Mouse (Mus musculus) neural tube, embryonic 13.5 days (tissue): ENCODE measurements around the gene Tmem184a. TPM values are rescaled to one million over a fixed set of nuclear protein-coding genes. Genes with fewer than 3 reads are reported as not detected.
A peak's percentile ranks its signal among the peaks of the same experiment; 100 is the strongest.

Experiments
- ATAC-seq: fragments of 200-750 bp; cut with Nextera tagmentation; 2 replicates; pipeline ENCODE4 v1.8.0; 2017; ENCODE audit warnings: low read depth, mild to moderate bottlenecking, moderate TSS enrichment, moderate library complexity
- H3K27ac ChIP-seq: fragments of 300-500 bp; sonication (generic); replicated peaks from 2 replicates; pipeline ENCODE4 v1.5.1; 2015; ENCODE audit warnings: moderate library complexity, mild to moderate bottlenecking, inconsistent platforms
- H3K27me3 ChIP-seq: fragments of 300-500 bp; sonication (generic); 2 replicates; pipeline ENCODE4 v1.6.1; 2015; ENCODE audit warnings: mild to moderate bottlenecking, inconsistent platforms
- H3K36me3 ChIP-seq: fragments of 300-500 bp; sonication (generic); 2 replicates; pipeline ENCODE4 v1.6.1; 2015; ENCODE audit warnings: mild to moderate bottlenecking, inconsistent platforms
- H3K4me1 ChIP-seq: fragments of 300-500 bp; sonication (generic); replicated peaks from 2 replicates; pipeline ENCODE4 v1.6.1; 2015; ENCODE audit warnings: inconsistent platforms
- H3K4me2 ChIP-seq: fragments of 300-500 bp; sonication (generic); 2 replicates; pipeline ENCODE4 v1.6.1; 2015; ENCODE audit warnings: inconsistent platforms, mild to moderate bottlenecking, moderate library complexity
- H3K4me3 ChIP-seq: fragments of 300-500 bp; sonication (generic); 2 replicates; pipeline ENCODE4 v1.5.1; 2015; ENCODE audit warnings: mild to moderate bottlenecking, inconsistent platforms
- H3K9ac ChIP-seq: fragments of 300-500 bp; sonication (generic); 2 replicates; pipeline ENCODE4 v1.6.1; 2015; ENCODE audit warnings: moderate library complexity, mild to moderate bottlenecking, inconsistent platforms
- H3K9me3 ChIP-seq: fragments of 300-500 bp; sonication (generic); 2 replicates; pipeline ENCODE4 v1.6.1; 2016; ENCODE audit warnings: inconsistent platforms
- WGBS: fragments of 180-500 bp; shearing (Covaris S2); methylation state at CpG from one replicate; pipeline ENCODE4 v1.1.7; 2015; 5-methylcytosine and 5-hydroxymethylcytosine counted together
- polyA plus RNA-seq: library from polyadenylated mRNA; unstranded; fragments of >200 nt; fragmentation: Nextera tagmentation; extraction: Ambion mirVana; gene quantifications from 2 replicates; pipeline ENCODE4 v1.2.1, GENCODE M21; 2015

Tmem184a gene
- polyA plus RNA-seq, 1 experiment from 2014 or later: 0.64 TPM

DNA sequence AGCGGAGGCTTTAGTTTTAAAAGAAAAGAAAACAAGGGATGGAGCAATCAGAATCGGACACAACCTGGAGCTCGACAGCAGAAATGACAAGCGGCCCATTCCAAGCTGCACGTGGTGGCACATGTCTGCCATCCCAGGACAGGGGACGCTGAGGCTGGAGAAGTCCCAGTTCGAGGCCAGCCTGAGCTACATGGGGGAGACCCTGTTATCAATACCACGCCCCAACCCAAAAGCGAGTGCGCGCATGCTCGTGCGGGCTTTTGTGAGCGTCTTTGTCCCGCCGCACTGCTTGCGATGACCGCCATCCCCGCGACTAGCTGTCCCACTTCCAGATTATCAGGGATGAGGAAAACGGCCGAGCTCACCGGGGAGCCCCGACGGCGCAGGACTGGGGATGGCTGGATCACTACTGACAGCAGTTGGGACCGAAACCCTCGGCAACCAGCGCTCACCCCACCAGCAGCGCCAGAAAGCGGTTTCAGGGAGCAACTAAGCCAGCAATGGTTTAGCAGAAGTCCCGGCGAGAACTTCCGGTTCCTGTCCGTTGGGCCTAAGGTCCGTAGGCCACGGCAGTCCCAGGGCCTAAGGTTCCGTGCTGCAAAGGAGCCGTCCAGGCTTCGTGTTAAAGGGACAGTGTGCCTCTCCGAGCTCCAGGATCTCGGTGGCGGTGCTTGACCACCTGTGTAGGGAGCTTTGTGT is 6.8 kb upstream of the Tmem184a start, which contains the start of the genes Gm26938 and Psmg3:
Gene Gm26938, minus strand, starts transcription at position 51 of the 699 bp plus-strand sequence.
Gene Psmg3, minus strand, starts transcription at position 529 of the 699 bp plus-strand sequence.
- 1% methylated on average over 43 of the region's 43 CpGs for WGBS
- peak within 1 kb of the TSS; percentile 80 for H3K9ac ChIP-seq
- peak; percentile 83 for ATAC-seq
- H3K36me3 ChIP-seq: peaks cover 25% of the 10 kb centered on the region
- no peaks in the 10 kb centered on the region for H3K9me3 ChIP-seq
- peak within 1 kb of the TSS; percentile 99 for H3K4me2 ChIP-seq
- H3K4me3 ChIP-seq: peak within 1 kb of the TSS; percentile 74
- H3K27ac ChIP-seq: peak within 1 kb of the TSS; percentile 77
- peaks cover 19% of the 10 kb centered on the region for H3K4me1 ChIP-seq
- no peaks in the 10 kb centered on the region for H3K27me3 ChIP-seq

DNA sequence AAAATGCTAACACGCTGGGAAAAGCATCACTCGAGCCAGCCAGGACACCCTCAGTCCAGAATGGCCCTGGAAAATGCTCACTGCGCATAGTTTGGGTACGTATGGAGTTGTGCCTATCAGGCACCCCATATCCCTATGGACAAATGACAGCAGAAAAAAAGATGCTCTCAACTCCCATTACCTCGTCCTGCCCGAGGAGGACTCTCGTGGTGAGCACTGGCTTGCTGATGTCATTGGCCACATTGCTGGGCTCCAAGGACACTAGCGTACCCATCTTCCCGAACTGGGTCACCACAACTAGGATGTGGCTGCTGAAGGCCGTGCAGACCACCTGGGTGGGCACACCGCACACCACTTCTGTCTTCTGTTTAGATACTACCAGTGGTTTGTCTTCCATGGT is 6.2 kb upstream of the Tmem184a start:
- ATAC-seq: 0 out of 2 replicates have a peak, but pooled peaks have one; percentile 18
- Histone ChIP-seq H3K9me3 (no peaks in the 10 kb centered on the region), H3K9ac (peak overlapping the region; percentile 80), H3K36me3 (peaks cover 27% of the 10 kb centered on the region), H3K27ac (peak overlapping the region; percentile 77; the same call in 1 of the 2 replicates), H3K4me1 (peaks cover 19% of the 10 kb centered on the region), H3K4me2 (peak overlapping the region; percentile 99), H3K4me3 (peak overlapping the region; percentile 74), H3K27me3 (no peaks in the 10 kb centered on the region)
- WGBS: 43% methylated on average over 11 of the region's 11 CpGs

DNA sequence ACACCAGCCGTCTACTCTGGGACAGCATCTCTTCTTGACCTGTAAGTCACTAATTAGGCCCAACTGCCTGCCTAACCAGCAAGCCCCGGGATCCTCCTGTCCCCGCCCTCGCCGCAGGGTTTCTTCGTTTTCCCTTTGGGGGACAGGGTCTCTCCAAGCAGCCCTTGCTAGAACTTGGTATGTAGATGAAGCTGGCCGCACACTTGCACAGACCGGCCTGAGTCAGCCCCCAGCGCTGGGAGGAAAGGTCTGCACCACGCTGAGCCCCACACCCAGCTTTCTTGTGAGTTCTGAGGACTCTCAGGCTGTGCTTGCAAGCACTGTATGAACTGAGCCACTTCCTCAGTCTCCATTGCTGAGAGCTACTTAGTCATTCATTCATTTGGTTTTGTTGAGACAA is 4.8 kb upstream of the Tmem184a start:
- no peak overlapping the region for H3K27ac ChIP-seq

DNA sequence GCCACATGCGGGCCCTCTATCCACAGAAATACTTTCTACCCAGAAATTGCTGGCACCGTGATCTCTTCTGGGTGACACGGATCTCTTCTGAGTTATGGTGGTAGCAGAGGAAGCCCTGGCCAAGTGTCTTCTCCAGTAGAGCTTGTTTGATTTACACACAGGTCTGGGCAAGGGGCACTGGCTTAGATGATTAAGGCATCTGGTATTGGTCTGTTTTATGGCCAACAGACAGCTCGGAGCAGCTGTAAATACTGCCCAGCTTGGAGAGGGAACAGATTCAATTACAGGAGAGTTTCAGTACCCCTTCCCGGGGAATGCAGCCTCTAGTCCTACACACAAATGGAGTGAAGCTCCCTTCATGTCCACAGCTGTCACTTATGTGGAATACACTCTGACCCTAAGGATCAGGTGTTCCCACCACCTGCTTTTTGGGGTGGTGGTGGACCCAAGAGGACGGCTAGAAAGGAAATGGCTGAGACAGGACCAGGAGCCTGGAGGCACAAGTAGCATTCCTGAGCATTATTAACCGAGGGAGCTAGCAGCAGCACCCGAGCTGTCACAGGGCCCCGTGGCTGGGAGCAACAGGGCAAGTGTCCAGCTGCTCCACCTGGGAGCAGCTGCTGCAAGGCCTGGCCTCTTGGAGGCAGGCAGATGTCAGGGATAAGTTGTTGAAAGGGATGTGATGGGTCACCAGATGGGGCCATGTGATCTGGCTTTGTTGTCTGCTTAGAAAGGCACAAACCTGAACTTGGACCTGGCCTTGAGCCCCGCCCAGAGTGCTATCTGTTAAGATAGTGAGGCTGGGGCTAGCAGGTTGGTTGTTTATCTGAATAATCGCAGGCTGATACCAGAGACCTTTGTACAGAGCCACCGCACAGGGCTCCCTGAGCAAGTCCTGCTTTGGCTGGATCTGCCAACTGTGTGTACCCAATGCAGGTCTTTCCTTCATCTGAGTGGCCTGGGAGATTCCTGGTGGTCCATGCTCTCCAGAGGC is 2.0 kb upstream of the Tmem184a start:
- H3K4me3 ChIP-seq: no peak overlapping the region
- H3K27ac ChIP-seq: no peak overlapping the region; the same call in 1 of the 2 replicates
- H3K9ac ChIP-seq: 0 out of 2 replicates have a peak overlapping the region, but pooled peaks have one; percentile 19
- H3K9me3 ChIP-seq: no peaks in the 10 kb centered on the region
- H3K4me1 ChIP-seq: peaks cover 19% of the 10 kb centered on the region
- ATAC-seq: no peak
- peaks cover 32% of the 10 kb centered on the region for H3K36me3 ChIP-seq
- H3K4me2 ChIP-seq: no peak overlapping the region
- WGBS: 77% methylated on average over 12 of the region's 12 CpGs
- H3K27me3 ChIP-seq: no peaks in the 10 kb centered on the region

More for the DNA sequence above, 4.8 kb upstream of the Tmem184a start:
- Histone ChIP-seq H3K9ac (no peak overlapping the region), H3K4me1 (peaks cover 19% of the 10 kb centered on the region), H3K36me3 (peaks cover 27% of the 10 kb centered on the region), H3K27me3 (no peaks in the 10 kb centered on the region), H3K4me3 (no peak overlapping the region), H3K4me2 (no peak overlapping the region), H3K9me3 (no peaks in the 10 kb centered on the region)
- 93% methylated on average over 10 of the region's 10 CpGs for WGBS
- no peak for ATAC-seq

DNA sequence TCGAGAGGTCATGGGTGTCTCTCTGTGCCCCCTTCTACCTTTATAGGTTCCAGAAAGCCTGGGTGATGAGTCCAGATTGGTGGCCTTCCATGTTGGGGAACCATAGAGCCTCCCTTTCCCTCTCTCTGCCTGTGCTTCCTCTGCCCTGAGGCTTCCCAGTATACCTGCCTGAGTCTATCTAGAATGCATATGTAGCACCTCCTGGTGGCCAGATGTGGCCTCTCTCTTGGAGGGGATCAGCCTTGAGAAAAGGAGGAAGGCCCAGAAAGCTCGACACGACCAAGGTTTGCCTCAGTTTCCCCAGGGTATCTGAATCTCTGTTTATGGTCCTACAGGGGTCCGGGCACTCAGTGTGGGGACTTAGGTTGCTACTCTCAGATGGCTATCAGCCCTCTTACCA is 916 bp downstream of the Tmem184a start:
- 49% methylated on average over 4 of the region's 4 CpGs for WGBS
- Histone ChIP-seq H3K9ac (no peak overlapping the region), H3K9me3 (no peaks in the 10 kb centered on the region), H3K36me3 (peaks cover 30% of the 10 kb centered on the region), H3K4me2 (no peak overlapping the region), H3K27ac (no peak overlapping the region), H3K27me3 (peaks cover 23% of the 10 kb centered on the region), H3K4me3 (no peak overlapping the region), H3K4me1 (peaks cover 7% of the 10 kb centered on the region; the same call in 1 of the 2 replicates)
- no peak for ATAC-seq

DNA sequence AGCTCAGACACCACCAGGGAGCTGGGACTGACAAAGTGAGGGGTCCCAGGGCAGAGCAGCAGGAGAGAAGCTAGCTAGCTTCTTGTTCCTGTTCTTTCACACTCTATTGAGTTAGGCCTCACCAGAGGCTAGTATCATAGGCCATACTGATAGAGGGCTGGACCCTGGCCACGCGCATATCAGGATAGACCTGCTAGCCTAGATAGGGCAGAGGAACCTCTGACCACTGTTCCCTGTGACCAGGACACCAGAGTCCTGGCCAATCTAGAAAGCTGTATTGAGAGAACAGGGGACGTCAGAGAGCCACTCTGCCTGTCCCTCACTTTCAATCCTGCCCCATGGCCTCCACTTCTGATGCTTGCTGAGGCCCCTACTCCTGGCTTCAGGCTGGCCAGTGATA is 1.7 kb downstream of the Tmem184a start:
- H3K9ac ChIP-seq: no peak overlapping the region
- WGBS: 82% methylated on average over 3 of the region's 3 CpGs
- H3K9me3 ChIP-seq: no peaks in the 10 kb centered on the region
- no peak for ATAC-seq
- H3K4me1 ChIP-seq: peaks cover 7% of the 10 kb centered on the region; the same call in 1 of the 2 replicates
- no peak overlapping the region for H3K4me2 ChIP-seq
- peaks cover 23% of the 10 kb centered on the region for H3K36me3 ChIP-seq
- H3K4me3 ChIP-seq: no peak overlapping the region
- H3K27ac ChIP-seq: no peak overlapping the region
- peaks cover 30% of the 10 kb centered on the region for H3K27me3 ChIP-seq

DNA sequence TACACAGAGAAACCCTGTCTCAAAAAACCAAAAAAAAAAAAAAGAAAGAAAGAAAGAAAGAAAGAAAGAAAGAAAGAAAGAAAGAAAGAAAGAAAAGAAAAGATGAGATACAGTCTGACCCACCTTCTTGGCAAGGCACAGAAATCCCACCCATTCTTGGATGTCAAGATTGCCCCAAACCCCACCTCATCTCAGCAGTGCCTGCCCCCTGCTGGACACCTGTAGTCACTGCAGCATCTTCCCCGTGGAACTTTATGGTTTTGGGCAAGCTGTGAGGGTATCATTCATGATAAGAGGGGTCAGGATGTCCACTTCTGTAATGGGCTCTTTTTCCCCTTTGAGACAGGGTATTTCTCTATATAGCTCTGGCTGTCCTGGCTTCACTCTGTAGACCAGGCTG is 2.4 kb downstream of the Tmem184a start:
- ATAC-seq: no peak
- 10% methylated on average over 1 of the region's 1 CpGs for WGBS
- H3K9ac ChIP-seq: no peak overlapping the region

DNA sequence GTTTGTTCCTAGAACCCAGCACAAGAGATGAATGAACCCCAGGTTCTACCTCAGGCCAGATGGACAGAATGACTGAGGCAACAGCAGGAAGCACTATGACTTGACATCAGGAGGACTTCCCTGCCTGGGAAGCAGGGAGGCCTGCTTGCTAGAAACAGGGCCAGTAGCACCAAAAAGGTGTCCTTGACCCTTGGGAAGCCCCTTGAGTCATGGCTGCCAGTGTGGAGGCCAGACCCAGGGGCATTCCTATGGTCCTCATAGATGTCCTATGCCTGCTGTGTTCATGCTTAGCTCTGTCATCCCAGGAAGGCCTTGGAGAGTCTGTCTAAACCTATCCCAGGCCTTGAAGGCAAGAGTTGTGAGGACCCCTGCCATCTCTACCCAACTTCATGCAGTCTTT is 3.3 kb downstream of the Tmem184a start:
- Histone ChIP-seq H3K9ac (no peak overlapping the region), H3K4me2 (no peak overlapping the region), H3K27ac (no peak overlapping the region), H3K9me3 (no peaks in the 10 kb centered on the region), H3K4me3 (no peak overlapping the region), H3K36me3 (peaks cover 7% of the 10 kb centered on the region), H3K4me1 (no peaks in the 10 kb centered on the region), H3K27me3 (peaks cover 40% of the 10 kb centered on the region)
- ATAC-seq: no peak

More for the DNA sequence above, 2.4 kb downstream of the Tmem184a start:
- peaks cover 36% of the 10 kb centered on the region for H3K27me3 ChIP-seq
- H3K4me1 ChIP-seq: peaks cover 5% of the 10 kb centered on the region; the same call in 1 of the 2 replicates
- peaks cover 15% of the 10 kb centered on the region for H3K36me3 ChIP-seq
- no peak overlapping the region for H3K27ac ChIP-seq
- H3K9me3 ChIP-seq: no peaks in the 10 kb centered on the region
- H3K4me3 ChIP-seq: no peak overlapping the region
- H3K4me2 ChIP-seq: no peak overlapping the region

DNA sequence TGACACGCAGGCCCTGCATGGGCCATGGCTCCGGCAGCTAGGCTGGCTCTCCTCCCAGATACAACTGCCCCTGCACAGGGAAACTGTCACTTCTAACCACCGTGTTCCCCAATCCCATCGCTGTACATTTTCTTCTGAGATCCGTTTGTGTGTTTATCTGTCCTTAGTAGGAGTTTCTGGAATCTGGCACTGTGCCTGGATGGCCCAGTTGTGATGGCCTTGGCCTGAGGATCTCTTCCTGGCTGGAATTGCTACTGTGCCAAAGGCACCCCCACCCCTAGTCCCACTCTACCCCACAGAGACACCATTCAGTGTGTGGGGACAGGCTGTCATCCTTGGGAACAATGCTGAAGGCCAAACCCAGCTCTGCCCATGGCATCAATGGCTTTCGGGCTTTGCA is 3.8 kb downstream of the Tmem184a start:
- 79% methylated on average over 6 of the region's 6 CpGs for WGBS
- Histone ChIP-seq H3K27ac (no peak overlapping the region), H3K9ac (no peak overlapping the region), H3K36me3 (peaks cover 6% of the 10 kb centered on the region; the same call in 1 of the 2 replicates), H3K9me3 (no peaks in the 10 kb centered on the region), H3K27me3 (peaks cover 40% of the 10 kb centered on the region), H3K4me3 (no peak overlapping the region), H3K4me2 (no peak overlapping the region), H3K4me1 (no peaks in the 10 kb centered on the region)
- ATAC-seq: no peak

DNA sequence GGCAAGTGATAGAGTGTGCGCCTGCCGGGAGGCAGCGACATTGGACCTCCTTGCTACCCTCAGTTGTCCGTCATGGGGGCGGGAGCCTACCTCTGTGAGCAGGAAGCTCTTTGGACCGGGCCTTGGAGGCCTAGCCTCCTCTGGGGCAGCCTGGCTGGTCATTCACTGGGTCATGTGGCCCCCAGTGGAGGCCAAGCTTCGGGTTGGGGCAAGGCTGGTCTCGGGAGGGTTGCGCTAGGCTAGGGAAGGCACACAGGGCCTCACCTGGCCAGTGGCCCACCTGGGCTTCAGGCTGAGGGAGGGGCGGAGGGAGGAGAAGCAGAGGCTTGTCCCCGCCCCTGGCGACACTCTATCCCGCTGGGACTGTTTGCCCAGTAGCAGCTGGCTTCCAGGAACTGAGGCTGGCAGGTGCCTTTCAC is 5.7 kb downstream of the Tmem184a start:
- no peak overlapping the region for H3K4me3 ChIP-seq
- no peaks in the 10 kb centered on the region for H3K36me3 ChIP-seq
- H3K4me2 ChIP-seq: no peak overlapping the region
- whole genome bisulfite sequencing: 12% methylated on average over 9 of the region's 13 CpGs
- no peaks in the 10 kb centered on the region for H3K9me3 ChIP-seq
- H3K9ac ChIP-seq: no peak overlapping the region
- H3K27ac ChIP-seq: no peak overlapping the region
- H3K27me3 ChIP-seq: peaks cover 40% of the 10 kb centered on the region
- no peak for ATAC-seq
- H3K4me1 ChIP-seq: no peaks in the 10 kb centered on the region

DNA sequence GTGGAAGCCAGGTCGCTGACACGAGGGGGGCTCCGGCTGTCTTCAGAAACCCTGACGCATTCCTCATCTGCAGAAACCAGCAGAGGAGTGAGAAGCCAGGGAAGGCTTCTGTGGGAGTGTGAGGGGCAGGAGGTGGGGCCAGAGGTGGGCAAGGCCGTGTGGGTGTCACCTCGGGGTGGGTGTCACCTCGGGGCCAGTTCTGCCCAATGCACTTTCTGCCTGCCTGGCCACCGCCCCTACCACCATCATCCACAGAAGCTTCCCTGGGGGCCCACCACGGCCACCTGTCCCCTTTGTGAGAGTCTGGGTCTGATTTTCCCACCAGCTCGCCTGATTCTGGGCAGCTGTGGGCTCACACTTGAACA is 6.6 kb downstream of the Tmem184a start:
- Histone ChIP-seq H3K27ac (no peak overlapping the region), H3K9me3 (no peaks in the 10 kb centered on the region), H3K4me3 (no peak overlapping the region), H3K4me1 (no peaks in the 10 kb centered on the region), H3K4me2 (no peak overlapping the region), H3K9ac (no peak overlapping the region), H3K36me3 (no peaks in the 10 kb centered on the region), H3K27me3 (peaks cover 40% of the 10 kb centered on the region)
- WGBS: 37% methylated on average over 10 of the region's 10 CpGs
- no peak for ATAC-seq
